Mouse (Mus musculus) hindbrain, embryonic 10.5 days (tissue): ENCODE results near the gene Hpca. TPM values are rescaled to one million over a fixed set of nuclear protein-coding genes. Genes with fewer than 3 reads are reported as not detected.

Experiments
- polyA plus RNA-seq: library from polyadenylated mRNA; unstranded; fragments of >200 nt; fragmentation: Nextera tagmentation; extraction: Ambion mirVana; gene quantifications from 2 replicates; pipeline ENCODE4 v1.2.1, GENCODE M21; 2016

Gene Hpca
- polyA plus RNA-seq, 1 experiment from 2014 or later: 4.7 TPM

Other genes starting within 250 kb of the Hpca start
- gene Trim62, start 238.5 kb downstream of the Hpca start, polyA plus RNA-seq: 12.1 and 14.5 TPM in 2 replicates
- gene Azin2, start 159.6 kb downstream of the Hpca start, polyA plus RNA-seq: 11.8 and 15.0 TPM in 2 replicates
- gene Ak2, start 130.1 kb downstream of the Hpca start, polyA plus RNA-seq: 168 and 202 TPM in 2 replicates
- 9.2 and 9.9 TPM in 2 replicates for gene Rnf19b, start 63.8 kb downstream of the Hpca start, polyA plus RNA-seq
- 2.5 and 5.1 TPM in 2 replicates for gene Tmem54, start 16.5 kb downstream of the Hpca start, polyA plus RNA-seq
- 0.72 and 1.8 TPM in 2 replicates for gene Fndc5, start 15.0 kb upstream of the Hpca start, polyA plus RNA-seq
- gene S100pbp, start 67.7 kb upstream of the Hpca start, polyA plus RNA-seq: 21.5 and 26.3 TPM in 2 replicates
- gene Yars, start 67.7 kb upstream of the Hpca start, polyA plus RNA-seq: 104 and 109 TPM in 2 replicates
- 3.0 and 3.7 TPM in 2 replicates for gene C77080, start 139.4 kb upstream of the Hpca start, polyA plus RNA-seq
- 0.37 and 0.63 TPM in 2 replicates for gene Sync, start 165.6 kb upstream of the Hpca start, polyA plus RNA-seq
- gene Rbbp4, start 213.3 kb upstream of the Hpca start, polyA plus RNA-seq: 470 and 520 TPM in 2 replicates
- 45.4 and 54.7 TPM in 2 replicates for gene Zbtb8os, start 213.7 kb upstream of the Hpca start, polyA plus RNA-seq